Mouse (Mus musculus): Measurements from ENCODE around the gene Igsf23. TPM values are rescaled to one million over a fixed set of nuclear protein-coding genes. Genes with fewer than 3 reads are reported as not detected.

Igsf23 gene
- polyA plus RNA-seq, 1 experiment: 2.1 TPM

DNA sequence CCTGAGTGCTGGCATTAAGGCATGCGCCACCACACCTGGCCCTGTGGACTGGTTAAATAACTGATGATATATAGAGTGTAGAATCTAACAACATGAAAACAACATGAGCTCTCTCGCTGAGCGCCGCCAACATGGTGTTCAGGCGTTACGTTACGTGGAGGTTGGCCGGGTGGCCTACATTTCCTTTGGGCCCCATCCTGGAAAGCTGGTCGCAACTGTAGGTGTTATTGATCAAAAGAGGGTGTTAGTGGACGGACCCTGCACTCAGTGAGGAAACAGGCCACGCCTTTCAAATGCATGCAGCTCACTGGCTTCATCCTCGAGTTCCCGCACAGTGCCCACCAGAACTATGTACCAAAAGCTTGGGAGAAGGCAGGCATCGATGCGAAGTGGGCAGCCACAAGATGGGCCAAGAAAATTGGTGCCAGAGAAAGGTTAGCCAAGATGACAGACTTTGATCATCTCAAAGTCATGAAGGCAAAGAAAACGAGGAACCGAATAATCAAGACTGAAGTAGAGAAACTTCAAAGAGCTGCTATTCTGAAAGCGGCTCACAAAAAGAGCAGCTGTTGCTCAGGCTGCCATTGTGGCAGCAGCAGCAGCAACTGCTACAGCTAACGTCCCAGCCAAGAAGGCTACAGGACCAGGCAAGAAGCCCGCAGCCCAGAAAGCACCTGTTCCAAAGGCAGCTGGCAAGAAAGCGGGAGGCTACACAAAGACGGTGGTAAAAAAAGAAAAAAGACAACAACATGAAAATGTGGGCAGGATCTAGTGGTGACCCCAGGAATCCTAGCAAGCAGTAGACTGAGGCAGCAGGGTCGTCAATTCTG is 38.6 kb downstream of the Igsf23 start:
- Histone ChIP-seq H3K4me3 (ENCODE audit: low read depth, low read length) (no peak overlapping the region), H3K36me3 (ENCODE audit: control insufficient read depth, insufficient read depth, low read length, poor library complexity, severe bottlenecking) (peaks cover 22% of the 10 kb centered on the region), H3K9ac (ENCODE audit: low read depth, poor library complexity, severe bottlenecking) (no peak overlapping the region), H3K27me3 (ENCODE audit: control insufficient read depth, insufficient read depth, low read length, poor library complexity, severe bottlenecking) (no peaks in the 10 kb centered on the region), H3K9me3 (replicated peaks; ENCODE audit: control insufficient read depth, insufficient read depth, low read length, poor library complexity, severe bottlenecking) (no peaks in the 10 kb centered on the region), H3K27ac (ENCODE audit: insufficient read depth, low read length) (no peak overlapping the region), H3K4me1 (ENCODE audit: control insufficient read depth, insufficient read depth, low read length) (peaks cover 2% of the 10 kb centered on the region)
- TF ChIP-seq CTCF (IDR thresholded peaks at IDR 0.05; ENCODE audit: low read depth, low read length) (no peak), POLR2A (IDR thresholded peaks at IDR 0.05; ENCODE audit: insufficient read depth, low read length) (no peak), EP300 (IDR thresholded peaks at IDR 0.05; ENCODE audit: insufficient read depth, low read depth, low read length) (no peak)

- Histone ChIP-seq H3K4me1 (ENCODE audit: control insufficient read depth, insufficient read depth, low read length) (peaks cover 2% of the 10 kb centered on the region), H3K9ac (ENCODE audit: low read depth, poor library complexity, severe bottlenecking) (no peak overlapping the region), H3K9me3 (replicated peaks; ENCODE audit: control insufficient read depth, insufficient read depth, low read length, poor library complexity, severe bottlenecking) (no peaks in the 10 kb centered on the region), H3K36me3 (ENCODE audit: control insufficient read depth, insufficient read depth, low read length, poor library complexity, severe bottlenecking) (peaks cover 16% of the 10 kb centered on the region), H3K27me3 (ENCODE audit: control insufficient read depth, insufficient read depth, low read length, poor library complexity, severe bottlenecking) (no peaks in the 10 kb centered on the region), H3K27ac (ENCODE audit: insufficient read depth, low read length) (no peak overlapping the region), H3K4me3 (ENCODE audit: low read depth, low read length) (no peak overlapping the region)
- TF ChIP-seq EP300 (IDR thresholded peaks at IDR 0.05; ENCODE audit: insufficient read depth, low read depth, low read length) (no peak), CTCF (IDR thresholded peaks at IDR 0.05; ENCODE audit: low read depth, low read length) (no peak), POLR2A (IDR thresholded peaks at IDR 0.05; ENCODE audit: insufficient read depth, low read length) (no peak)
These were observed 39.3 kb downstream of the Igsf23 start for GRCm38 (mm10) chr7:19911292-19911658.

DNA sequence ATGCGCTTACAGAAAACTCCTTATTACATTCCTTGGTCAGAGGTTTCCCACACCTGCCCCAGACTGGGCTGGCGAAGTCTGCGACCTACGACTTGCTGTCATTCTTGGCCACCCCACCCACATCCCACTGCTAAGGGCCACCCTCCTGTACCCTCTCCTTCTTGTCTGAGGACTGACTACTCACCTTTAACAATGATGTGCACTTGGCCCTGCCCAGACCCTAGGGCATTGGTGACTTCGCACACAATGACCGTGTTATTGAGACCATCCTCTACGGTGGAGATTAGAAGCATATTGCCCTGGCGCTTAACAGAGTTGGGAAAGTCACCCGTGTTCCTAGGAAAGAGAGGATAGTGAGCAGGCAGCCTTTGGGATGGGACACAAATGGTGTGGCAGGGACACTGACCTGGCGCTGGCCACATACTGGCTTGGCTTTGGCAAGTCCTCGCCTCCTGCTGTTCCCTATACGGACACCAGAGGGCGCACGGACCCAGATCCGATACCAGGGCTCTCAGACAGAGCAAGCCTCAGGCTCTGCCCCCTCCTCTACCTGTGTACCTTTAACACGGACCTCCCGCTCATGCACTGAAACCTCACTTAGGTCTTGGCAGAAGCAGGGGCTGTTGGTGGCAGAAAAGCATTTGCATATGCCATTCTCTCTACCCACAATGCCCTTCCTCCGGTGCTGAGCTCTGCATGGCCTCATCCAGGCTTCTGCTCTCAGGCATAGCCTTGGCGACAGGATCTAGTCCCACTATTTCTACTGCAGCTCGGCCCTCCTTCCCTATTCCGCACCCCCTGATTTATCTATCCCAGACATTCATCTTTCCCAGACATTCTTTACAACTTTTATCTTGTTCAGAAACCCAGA is 39.9 kb downstream of the Igsf23 start:
- Histone ChIP-seq H3K27me3 (ENCODE audit: control insufficient read depth, insufficient read depth, low read length, poor library complexity, severe bottlenecking) (no peaks in the 10 kb centered on the region), H3K4me3 (ENCODE audit: low read depth, low read length) (no peak overlapping the region), H3K27ac (ENCODE audit: insufficient read depth, low read length) (no peak overlapping the region), H3K4me1 (ENCODE audit: control insufficient read depth, insufficient read depth, low read length) (peaks cover 2% of the 10 kb centered on the region), H3K9me3 (replicated peaks; ENCODE audit: control insufficient read depth, insufficient read depth, low read length, poor library complexity, severe bottlenecking) (no peaks in the 10 kb centered on the region), H3K9ac (ENCODE audit: low read depth, poor library complexity, severe bottlenecking) (no peak overlapping the region), H3K36me3 (ENCODE audit: control insufficient read depth, insufficient read depth, low read length, poor library complexity, severe bottlenecking) (peaks cover 12% of the 10 kb centered on the region)
- peak; percentile 91 for TF ChIP-seq CTCF (IDR thresholded peaks at IDR 0.05; ENCODE audit: low read depth, low read length)
- TF ChIP-seq EP300 (IDR thresholded peaks at IDR 0.05; ENCODE audit: insufficient read depth, low read depth, low read length): no peak

DNA sequence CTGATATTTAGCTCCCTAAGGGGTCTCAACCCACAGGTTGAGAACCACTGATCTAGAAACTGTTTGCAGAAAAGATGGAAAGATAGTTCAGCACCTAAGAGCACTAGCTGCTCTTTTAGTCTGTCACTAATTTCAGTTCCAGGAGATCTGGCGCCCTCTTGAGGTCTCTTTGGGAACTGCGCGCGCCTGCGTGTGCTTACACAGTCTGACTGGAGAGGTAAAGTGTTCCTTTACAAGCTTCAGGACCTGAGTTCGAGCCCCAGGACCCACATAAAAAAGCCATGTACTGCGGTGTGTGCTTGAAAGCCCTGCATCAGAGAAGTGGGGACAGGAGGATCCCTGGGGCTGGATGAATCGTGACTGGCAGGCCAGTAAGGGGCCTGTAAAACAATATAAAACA is 60.7 kb downstream of the Igsf23 start:
- TF ChIP-seq POLR2A (IDR thresholded peaks at IDR 0.05; ENCODE audit: insufficient read depth, low read length): no peak
- peak; percentile 90 for TF ChIP-seq CTCF (IDR thresholded peaks at IDR 0.05; ENCODE audit: low read depth, low read length)
- Histone ChIP-seq H3K9ac (ENCODE audit: low read depth, poor library complexity, severe bottlenecking) (no peak overlapping the region), H3K4me3 (ENCODE audit: low read depth, low read length) (no peak overlapping the region), H3K4me1 (ENCODE audit: control insufficient read depth, insufficient read depth, low read length) (no peaks in the 10 kb centered on the region), H3K27me3 (ENCODE audit: control insufficient read depth, insufficient read depth, low read length, poor library complexity, severe bottlenecking) (no peaks in the 10 kb centered on the region), H3K27ac (ENCODE audit: insufficient read depth, low read length) (no peak overlapping the region), H3K36me3 (ENCODE audit: control insufficient read depth, insufficient read depth, low read length, poor library complexity, severe bottlenecking) (no peaks in the 10 kb centered on the region), H3K9me3 (replicated peaks; ENCODE audit: control insufficient read depth, insufficient read depth, low read length, poor library complexity, severe bottlenecking) (no peaks in the 10 kb centered on the region)

GRCm38 (mm10) chr7:19887849-19888248 is 62.7 kb downstream of the Igsf23 start, which contains the start of gene Ceacam19:
TSS of gene Ceacam19 (minus strand) at chr7:19887965.
- Histone ChIP-seq H3K4me1 (ENCODE audit: control insufficient read depth, insufficient read depth, low read length) (no peaks in the 10 kb centered on the region), H3K27ac (ENCODE audit: insufficient read depth, low read length) (no peak within 1 kb of the TSS), H3K27me3 (ENCODE audit: control insufficient read depth, insufficient read depth, low read length, poor library complexity, severe bottlenecking) (no peaks in the 10 kb centered on the region), H3K4me3 (ENCODE audit: low read depth, low read length) (no peak within 1 kb of the TSS), H3K36me3 (ENCODE audit: control insufficient read depth, insufficient read depth, low read length, poor library complexity, severe bottlenecking) (no peaks in the 10 kb centered on the region), H3K9me3 (replicated peaks; ENCODE audit: control insufficient read depth, insufficient read depth, low read length, poor library complexity, severe bottlenecking) (no peaks in the 10 kb centered on the region), H3K9ac (ENCODE audit: low read depth, poor library complexity, severe bottlenecking) (no peak within 1 kb of the TSS)
- no peak for TF ChIP-seq EP300 (IDR thresholded peaks at IDR 0.05; ENCODE audit: insufficient read depth, low read depth, low read length)
- no peak for TF ChIP-seq CTCF (IDR thresholded peaks at IDR 0.05; ENCODE audit: low read depth, low read length)
- no peak for TF ChIP-seq POLR2A (IDR thresholded peaks at IDR 0.05; ENCODE audit: insufficient read depth, low read length)

Other genes starting within 250 kb of the Igsf23 start
- 68.2 TPM in 2 replicates for gene Tomm40, start 235.3 kb downstream of the Igsf23 start, polyA plus RNA-seq (2011; ENCODE audit: insufficient read depth, insufficient read length, low read depth, missing spikeins)
- 86.7 and 97.9 TPM in 2 replicates for gene Nectin2, start 200.3 kb downstream of the Igsf23 start, polyA plus RNA-seq (2011; ENCODE audit: insufficient read depth, insufficient read length, low read depth, missing spikeins)
- gene Bcam, start 179.7 kb downstream of the Igsf23 start, polyA plus RNA-seq (2011; ENCODE audit: insufficient read depth, insufficient read length, low read depth, missing spikeins): 138 and 154 TPM in 2 replicates
- 17.1 and 23.2 TPM in 2 replicates for gene Cblc, start 153.9 kb downstream of the Igsf23 start, polyA plus RNA-seq (2011; ENCODE audit: insufficient read depth, insufficient read length, low read depth, missing spikeins)
- gene Bcl3, start 128.0 kb downstream of the Igsf23 start, polyA plus RNA-seq (2011; ENCODE audit: insufficient read depth, insufficient read length, low read depth, missing spikeins): 17.3 and 27.3 TPM in 2 replicates
- gene Gm19345, start 98.8 kb downstream of the Igsf23 start, polyA plus RNA-seq (2011; ENCODE audit: insufficient read depth, insufficient read length, low read depth, missing spikeins): 0.82 and 1.1 TPM in 2 replicates
- not detected in 2 replicates for gene Ceacam16, start 89.5 kb downstream of the Igsf23 start, polyA plus RNA-seq (2011; ENCODE audit: insufficient read depth, insufficient read length, low read depth, missing spikeins)
- not detected in 2 replicates for gene Ceacam19, start 62.8 kb downstream of the Igsf23 start, polyA plus RNA-seq (2011; ENCODE audit: insufficient read depth, insufficient read length, low read depth, missing spikeins)
- gene Pvr, start 29.6 kb downstream of the Igsf23 start, polyA plus RNA-seq (2011; ENCODE audit: insufficient read depth, insufficient read length, low read depth, missing spikeins): 63.5 and 68.1 TPM in 2 replicates
- 0.21 TPM in 1 of 2 replicates, not detected in the other for gene Ceacam20, start 14.7 kb upstream of the Igsf23 start, polyA plus RNA-seq (2011; ENCODE audit: insufficient read depth, insufficient read length, low read depth, missing spikeins)
- gene Nlrp9b, start 40.7 kb upstream of the Igsf23 start, polyA plus RNA-seq (2011; ENCODE audit: insufficient read depth, insufficient read length, low read depth, missing spikeins): 0.30 and 0.33 TPM in 2 replicates
- not detected in 2 replicates for gene Vmn1r91, start 148.9 kb upstream of the Igsf23 start, polyA plus RNA-seq (2011; ENCODE audit: insufficient read depth, insufficient read length, low read depth, missing spikeins)
- not detected in 2 replicates for gene Gm16442, start 171.8 kb upstream of the Igsf23 start, polyA plus RNA-seq (2011; ENCODE audit: insufficient read depth, insufficient read length, low read depth, missing spikeins)
- gene Vmn1r93, start 188.3 kb upstream of the Igsf23 start, polyA plus RNA-seq (2011; ENCODE audit: insufficient read depth, insufficient read length, low read depth, missing spikeins): not detected in 2 replicates
- gene Vmn1r94, start 217.6 kb upstream of the Igsf23 start, polyA plus RNA-seq (2011; ENCODE audit: insufficient read depth, insufficient read length, low read depth, missing spikeins): not detected in 2 replicates
- gene Vmn1r95, start 243.0 kb upstream of the Igsf23 start, polyA plus RNA-seq (2011; ENCODE audit: insufficient read depth, insufficient read length, low read depth, missing spikeins): not detected in 2 replicates